Mouse (Mus musculus): ENCODE data around the gene Lasp1.

- TF ChIP-seq CTCF (IDR thresholded peaks at IDR 0.05; ENCODE audit: low read depth) (no peak), EP300 (optimal IDR thresholded peaks at IDR 0.05) (no peak)
Observed at GRCm38 (mm10) chr11:97813085-97813484, 14.3 kb downstream of the Lasp1 start.

Measured in stomach, postnatal 0 days (tissue).